Mouse (Mus musculus) kidney, postnatal 10 days (tissue): ENCODE results near the gene Fam198b.
"Not testable (repeated sequence)": the region's sequence is repeated elsewhere in the genome, so short reads cannot be mapped to it uniquely, and the experiment has no call there.

Experiments used
- DNase-seq: peaks from one replicate; pipeline ENCODE4 v3.0.0; 2021; ENCODE audit warnings: mixed read lengths

Fam198b gene

GRCm38 (mm10) chr3:79928409-79928808, 44.1 kb downstream of the Fam198b start:
- no peak for DNase-seq

- DNase-seq, result no peak
Observed at GRCm38 (mm10) chr3:79930141-79930744, 45.9 kb downstream of the Fam198b start.

- DNase-seq, result peak; percentile 45
Observed at GRCm38 (mm10) chr3:79936213-79936612, 51.9 kb downstream of the Fam198b start.

- DNase-seq, result no peak
Observed at GRCm38 (mm10) chr3:79936730-79937447, 52.6 kb downstream of the Fam198b start.

GRCm38 (mm10) chr3:79947736-79948135, 63.4 kb downstream of the Fam198b start:
- peak; percentile 59 for DNase-seq

- no peak for DNase-seq
Observed at GRCm38 (mm10) chr3:79948151-79948550, 63.8 kb downstream of the Fam198b start.

GRCm38 (mm10) chr3:79953164-79953759, 68.9 kb downstream of the Fam198b start:
- DNase-seq, result peak; percentile 74

- DNase-seq, result no peak
Observed at GRCm38 (mm10) chr3:79955262-79955661, 70.9 kb downstream of the Fam198b start.

- no peak for DNase-seq
Observed at GRCm38 (mm10) chr3:79956792-79957191, 72.5 kb downstream of the Fam198b start.

- no peak for DNase-seq
Observed at GRCm38 (mm10) chr3:79957752-79958151, 73.4 kb downstream of the Fam198b start.

GRCm38 (mm10) chr3:79966709-79967108, 82.4 kb downstream of the Fam198b start:
- no peak for DNase-seq

GRCm38 (mm10) chr3:79967346-79967745, 83.0 kb downstream of the Fam198b start:
- no peak for DNase-seq

- DNase-seq, result no peak
Observed at GRCm38 (mm10) chr3:79968426-79968825, 84.1 kb downstream of the Fam198b start.

- DNase-seq, result not testable (repeated sequence)
Observed at GRCm38 (mm10) chr3:79969536-79969935, 85.2 kb downstream of the Fam198b start.

- no peak for DNase-seq
Observed at GRCm38 (mm10) chr3:79970070-79970469, 85.7 kb downstream of the Fam198b start.

- DNase-seq, result no peak
Observed at GRCm38 (mm10) chr3:79970498-79970897, 86.2 kb downstream of the Fam198b start.

- DNase-seq, result no peak
Observed at GRCm38 (mm10) chr3:79971542-79971941, 87.2 kb downstream of the Fam198b start.

GRCm38 (mm10) chr3:79976786-79977185, 92.5 kb downstream of the Fam198b start:
- DNase-seq, result peak; percentile 24

- DNase-seq, result peak; percentile 35
Observed at GRCm38 (mm10) chr3:79977656-79978450, 93.5 kb downstream of the Fam198b start.

- DNase-seq, result no peak
Observed at GRCm38 (mm10) chr3:79980714-79981113, 96.4 kb downstream of the Fam198b start.

- DNase-seq, result no peak
Observed at GRCm38 (mm10) chr3:79983961-79984419, 99.7 kb downstream of the Fam198b start.

GRCm38 (mm10) chr3:79984542-79984941, 100.2 kb downstream of the Fam198b start:
- DNase-seq, result no peak

- DNase-seq, result no peak
Observed at GRCm38 (mm10) chr3:79989250-79989649, 104.9 kb downstream of the Fam198b start.
